Mouse (Mus musculus) kidney, embryonic 16.5 days (tissue): ENCODE results near the gene Glmp. TPM values are rescaled to one million over a fixed set of nuclear protein-coding genes. Genes with fewer than 3 reads are reported as not detected.
"Not testable (repeated sequence)": the region's sequence is repeated elsewhere in the genome, so short reads cannot be mapped to it uniquely, and the experiment has no call there.

Experiments
- ATAC-seq: fragments of 200-750 bp; cut with Nextera tagmentation; 2 replicates; pipeline ENCODE4 v1.8.0; 2017; ENCODE audit warnings: moderate TSS enrichment; ENCODE audit not compliant: low FRiP score, low TSS enrichment
- H3K27ac ChIP-seq: fragments of 300-500 bp; sonication (generic); 2 replicates; pipeline ENCODE4 v1.5.1; 2014; ENCODE audit warnings: low read length
- H3K27me3 ChIP-seq: fragments of 300-500 bp; sonication (generic); 2 replicates; pipeline ENCODE4 v1.6.1; 2014; ENCODE audit warnings: low read length, control low read depth, mixed read lengths; ENCODE audit not compliant: insufficient read depth
- H3K36me3 ChIP-seq: fragments of 300-500 bp; sonication (generic); 2 replicates; pipeline ENCODE4 v1.6.1; 2014; ENCODE audit warnings: low read length, control low read depth, mixed read lengths; ENCODE audit not compliant: insufficient read depth
- H3K4me1 ChIP-seq: fragments of 300-500 bp; sonication (generic); 2 replicates; pipeline ENCODE4 v1.6.1; 2014; ENCODE audit warnings: low read length, control low read depth, mixed read lengths; ENCODE audit not compliant: insufficient read depth
- H3K4me2 ChIP-seq: fragments of 300-500 bp; sonication (generic); replicated peaks from 2 replicates; pipeline ENCODE4 v1.6.1; 2014; ENCODE audit warnings: low read depth, low read length
- H3K4me3 ChIP-seq: fragments of 300-500 bp; sonication (generic); 2 replicates; pipeline ENCODE4 v1.5.1; 2014; ENCODE audit warnings: mild to moderate bottlenecking, low read length
- H3K9ac ChIP-seq: fragments of 300-500 bp; sonication (generic); replicated peaks from 2 replicates; pipeline ENCODE4 v1.6.1; 2014; ENCODE audit warnings: low read length
- H3K9me3 ChIP-seq: fragments of 300-500 bp; sonication (generic); 2 replicates; pipeline ENCODE4 v1.6.1; 2016; ENCODE audit warnings: low read length, control low read depth
- WGBS: fragments of 180-500 bp; shearing (Covaris S2); extraction: QIAGEN DNeasy Blood & Tissue Kit; methylation state at CpG from one replicate; pipeline ENCODE4 v1.1.7; 2014; 5-methylcytosine and 5-hydroxymethylcytosine counted together
- polyA plus RNA-seq: library from polyadenylated mRNA; unstranded; fragments of >200 nt; fragmentation: Nextera tagmentation; extraction: Ambion mirVana; gene quantifications from 2 replicates; pipeline ENCODE4 v1.2.1, GENCODE M21; 2015

Glmp gene
- polyA plus RNA-seq, 1 experiment from 2014 or later, result 278 TPM

DNA sequence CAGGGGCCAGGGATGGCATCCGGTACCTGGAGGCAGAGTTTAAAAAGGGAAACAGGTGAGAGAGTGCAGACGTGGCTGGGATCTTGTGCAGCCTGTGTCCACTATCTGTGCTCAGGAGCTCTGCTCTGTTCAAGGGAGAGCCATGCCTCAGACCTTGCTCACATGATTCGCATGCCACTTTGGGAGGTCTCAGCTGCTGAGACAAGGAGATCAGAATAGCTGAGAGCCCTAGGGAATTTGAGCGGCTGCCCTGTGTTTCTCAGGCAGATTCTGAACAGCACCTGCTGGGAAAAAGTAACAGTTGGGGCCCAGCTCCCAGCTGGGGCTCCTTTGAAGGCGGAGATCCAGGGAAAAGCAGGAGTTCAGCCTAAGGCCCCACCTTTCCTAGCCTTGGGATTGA, 34.8 kb downstream of the Glmp start:
- H3K4me3 ChIP-seq, result no peak overlapping the region

DNA sequence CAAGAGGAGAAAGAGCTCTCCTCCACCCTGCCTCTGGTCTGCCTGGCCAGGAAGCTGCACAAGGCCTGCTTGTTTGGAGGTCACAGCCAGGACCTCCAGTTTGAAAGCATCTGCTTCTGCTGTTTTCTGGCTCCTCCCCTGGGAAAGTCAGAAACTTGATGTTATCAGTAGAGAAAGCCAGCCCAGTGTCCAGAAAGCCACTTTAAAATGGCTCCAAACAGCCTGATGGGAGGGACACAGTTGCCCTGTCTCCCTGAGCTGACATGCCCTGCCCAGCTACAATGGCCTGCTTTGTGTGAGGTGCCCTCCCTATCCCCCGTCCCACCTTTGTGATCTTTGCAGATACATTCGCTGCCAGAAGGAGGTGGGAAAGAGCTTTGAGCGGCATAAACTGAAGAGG, 35.2 kb downstream of the Glmp start:
- Histone ChIP-seq H3K27me3 (no peaks in the 10 kb centered on the region), H3K9me3 (no peaks in the 10 kb centered on the region), H3K36me3 (peaks cover 70% of the 10 kb centered on the region), H3K4me2 (no peak overlapping the region), H3K27ac (no peak overlapping the region), H3K4me1 (peaks cover 10% of the 10 kb centered on the region; the same call in 1 of the 2 replicates), H3K9ac (no peak overlapping the region), H3K4me3 (no peak overlapping the region)
- 78% methylated on average over 3 of the region's 3 CpGs for WGBS
- no peak for ATAC-seq

More for the DNA sequence above, 34.8 kb downstream of the Glmp start:
- Histone ChIP-seq H3K9me3 (no peaks in the 10 kb centered on the region), H3K4me2 (no peak overlapping the region), H3K27me3 (no peaks in the 10 kb centered on the region), H3K36me3 (peaks cover 74% of the 10 kb centered on the region), H3K4me1 (peaks cover 6% of the 10 kb centered on the region; the same call in 1 of the 2 replicates), H3K9ac (no peak overlapping the region), H3K27ac (no peak overlapping the region)
- 83% methylated on average over 5 of the region's 5 CpGs for WGBS
- ATAC-seq, result no peak

DNA sequence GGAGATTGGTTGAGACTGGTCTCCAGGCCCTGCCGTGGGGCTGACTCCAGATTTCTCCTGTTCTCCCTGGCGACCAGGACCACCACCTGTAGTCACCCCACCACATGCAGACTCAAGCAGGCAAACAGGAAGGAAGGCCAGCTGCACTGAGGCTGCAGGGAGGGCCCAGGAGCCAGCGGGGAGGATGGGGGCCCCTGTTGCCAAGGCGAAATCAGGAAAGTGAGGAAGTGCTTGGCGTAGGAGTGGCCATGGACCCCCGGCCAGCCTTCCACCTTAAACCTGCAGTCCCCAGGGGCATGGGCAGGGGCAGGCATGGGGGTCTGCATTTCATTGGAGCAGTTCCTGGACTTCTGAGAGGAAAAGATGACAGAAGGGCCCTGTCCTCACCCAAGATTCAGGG, 36.3 kb downstream of the Glmp start:
- no peak overlapping the region for H3K9ac ChIP-seq
- peaks cover 5% of the 10 kb centered on the region; the same call in 1 of the 2 replicates for H3K27me3 ChIP-seq
- no peak overlapping the region for H3K27ac ChIP-seq
- 62% methylated on average over 6 of the region's 6 CpGs for WGBS
- H3K36me3 ChIP-seq, result peaks cover 59% of the 10 kb centered on the region
- no peak overlapping the region for H3K4me2 ChIP-seq
- peaks cover 10% of the 10 kb centered on the region; the same call in 1 of the 2 replicates for H3K4me1 ChIP-seq
- no peaks in the 10 kb centered on the region for H3K9me3 ChIP-seq
- H3K4me3 ChIP-seq, result no peak overlapping the region
- no peak for ATAC-seq

DNA sequence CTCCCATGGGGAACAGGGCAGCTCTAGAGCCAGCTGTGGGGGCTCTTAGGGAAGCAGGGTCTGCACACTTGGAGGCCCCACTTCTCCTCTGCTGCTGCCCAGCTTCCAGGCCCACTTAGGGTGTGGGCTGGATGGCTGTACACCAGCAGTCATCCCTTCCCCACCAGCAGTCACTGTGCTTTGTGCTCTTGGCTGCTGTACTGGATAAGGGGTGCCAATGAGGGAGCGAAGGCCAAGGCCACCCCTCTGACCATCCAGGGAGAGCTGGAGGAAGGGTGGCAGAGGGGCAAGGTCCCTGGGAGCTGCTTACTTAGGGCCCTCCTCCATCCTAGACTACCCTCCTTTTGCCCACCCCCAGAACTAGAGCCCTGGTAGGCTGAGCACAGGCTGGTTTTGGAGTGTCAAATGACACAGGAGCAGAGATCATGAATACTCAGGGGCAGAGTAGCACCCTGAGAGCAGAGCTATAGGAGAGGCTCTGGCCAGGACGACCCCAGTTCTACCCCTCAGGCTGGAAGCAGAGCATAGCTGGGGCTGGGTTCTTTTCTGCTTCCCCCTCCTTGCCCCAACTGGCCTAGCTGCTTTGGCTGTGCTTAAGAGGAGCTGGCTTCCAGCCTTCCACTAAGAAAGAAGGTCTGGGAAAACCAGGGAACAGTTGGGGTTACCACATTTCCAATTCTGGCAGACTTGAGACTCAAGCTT, 36.9 kb downstream of the Glmp start:
- WGBS, result 79% methylated on average over 2 of the region's 2 CpGs
- peaks cover 52% of the 10 kb centered on the region for H3K36me3 ChIP-seq
- H3K4me3 ChIP-seq, result no peak overlapping the region
- H3K9me3 ChIP-seq, result no peaks in the 10 kb centered on the region
- peaks cover 7% of the 10 kb centered on the region; the same call in 1 of the 2 replicates for H3K27me3 ChIP-seq
- no peak overlapping the region for H3K9ac ChIP-seq
- no peak overlapping the region for H3K27ac ChIP-seq
- no peak overlapping the region for H3K4me2 ChIP-seq
- H3K4me1 ChIP-seq, result peaks cover 10% of the 10 kb centered on the region; the same call in 1 of the 2 replicates
- ATAC-seq, result no peak

DNA sequence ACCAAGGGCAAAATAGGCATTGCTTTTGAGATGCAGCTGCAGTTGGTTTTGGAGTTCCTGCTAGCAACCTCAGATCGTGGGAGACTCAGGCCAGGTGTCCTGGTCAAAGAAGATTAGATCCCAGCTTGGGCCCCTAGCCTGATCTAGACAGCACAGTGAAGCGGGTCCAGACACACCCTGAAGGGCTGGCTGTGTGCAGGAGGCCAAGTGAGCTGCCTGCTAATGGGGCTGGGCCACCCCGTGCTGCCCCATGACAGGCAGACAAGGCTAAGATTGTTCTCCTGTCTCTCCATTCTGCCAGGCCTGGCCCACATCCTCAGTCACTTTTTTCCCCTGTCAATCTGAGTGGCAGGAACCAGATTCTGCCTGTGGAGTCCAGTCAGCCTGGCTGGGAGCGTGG, 38.9 kb downstream of the Glmp start:
- H3K9ac ChIP-seq, result no peak overlapping the region
- peak; percentile 17; the same call in 1 of the 2 replicates for ATAC-seq
- H3K4me1 ChIP-seq, result peaks cover 10% of the 10 kb centered on the region; the same call in 1 of the 2 replicates
- H3K27ac ChIP-seq, result peak overlapping the region; percentile 22; the same call in 1 of the 2 replicates
- 68% methylated on average over 4 of the region's 4 CpGs for WGBS
- no peak overlapping the region for H3K4me3 ChIP-seq
- no peak overlapping the region for H3K4me2 ChIP-seq
- H3K27me3 ChIP-seq, result peaks cover 7% of the 10 kb centered on the region; the same call in 1 of the 2 replicates
- H3K36me3 ChIP-seq, result peaks cover 35% of the 10 kb centered on the region
- no peaks in the 10 kb centered on the region for H3K9me3 ChIP-seq

DNA sequence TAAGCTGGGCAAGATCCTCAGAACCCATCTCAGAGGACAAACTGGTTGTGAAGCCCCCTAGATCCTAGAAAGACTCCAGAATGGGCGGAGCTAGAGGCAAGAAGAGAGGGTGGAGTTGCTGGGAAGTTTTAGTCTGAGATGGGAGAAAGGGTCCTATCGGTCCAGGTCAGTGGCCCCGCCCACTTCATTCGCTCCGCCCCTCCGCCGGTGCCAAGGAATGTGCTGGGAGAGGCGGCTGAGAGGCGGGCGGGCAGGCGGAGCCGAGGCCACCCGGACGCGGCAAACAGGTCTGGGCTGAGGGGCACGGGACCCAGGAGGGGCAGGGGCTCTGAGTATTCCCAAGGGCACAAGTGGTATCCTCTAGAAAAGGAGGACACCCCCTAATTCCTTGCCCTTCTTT, 39.5 kb downstream of the Glmp start, which contains the start of gene Paqr6:
TSS of gene Paqr6 (plus strand) at position 248 of the 400 bp plus-strand sequence.
- Histone ChIP-seq H3K27me3 (peaks cover 7% of the 10 kb centered on the region; the same call in 1 of the 2 replicates), H3K9me3 (no peaks in the 10 kb centered on the region), H3K4me1 (peaks cover 10% of the 10 kb centered on the region; the same call in 1 of the 2 replicates), H3K4me2 (peak within 1 kb of the TSS; percentile 42), H3K4me3 (peak within 1 kb of the TSS; percentile 30), H3K27ac (peak within 1 kb of the TSS; percentile 22; the same call in 1 of the 2 replicates), H3K36me3 (peaks cover 28% of the 10 kb centered on the region), H3K9ac (peak within 1 kb of the TSS; percentile 23; the same call in 1 of the 2 replicates)
- ATAC-seq, result peak; percentile 47
- 2% methylated on average over 16 of the region's 16 CpGs for WGBS

DNA sequence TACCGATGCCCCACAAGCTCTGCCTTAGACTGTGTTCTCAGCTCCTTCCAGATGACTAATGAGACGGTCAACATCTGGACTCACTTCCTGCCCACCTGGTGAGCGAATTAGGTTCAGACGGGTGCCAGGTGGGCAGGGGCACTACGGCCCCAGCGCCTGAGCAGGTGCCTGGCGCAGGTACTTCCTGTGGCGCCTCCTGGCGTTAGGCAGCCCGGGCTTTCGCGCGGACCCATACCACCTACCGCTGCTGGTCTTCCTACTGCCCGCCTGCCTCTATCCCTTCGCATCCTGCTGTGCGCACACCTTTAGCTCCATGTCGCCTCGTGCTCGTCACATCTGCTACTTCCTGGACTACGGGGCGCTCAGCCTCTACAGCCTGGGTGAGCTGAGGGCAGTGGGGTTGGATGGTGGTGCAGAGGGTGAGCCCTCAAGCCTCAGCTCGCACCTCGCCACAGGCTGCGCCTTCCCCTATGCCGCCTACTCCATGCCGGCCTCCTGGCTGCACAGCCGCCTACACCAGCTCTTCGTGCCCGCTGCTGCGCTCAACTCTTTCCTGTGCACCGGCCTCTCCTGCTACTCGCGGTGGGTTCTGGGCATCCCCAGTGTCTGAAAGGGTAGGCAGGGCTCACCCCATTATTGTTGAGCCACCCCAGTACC, 41.0 kb downstream of the Glmp start:
- H3K9me3 ChIP-seq, result peaks cover 9% of the 10 kb centered on the region
- H3K4me2 ChIP-seq, result no peak overlapping the region
- H3K27me3 ChIP-seq, result peaks cover 7% of the 10 kb centered on the region; the same call in 1 of the 2 replicates
- ATAC-seq, result no peak
- WGBS, result 42% methylated on average over 34 of the region's 34 CpGs
- no peak overlapping the region for H3K9ac ChIP-seq
- peaks cover 10% of the 10 kb centered on the region; the same call in 1 of the 2 replicates for H3K4me1 ChIP-seq
- H3K27ac ChIP-seq, result no peak overlapping the region
- H3K4me3 ChIP-seq, result no peak overlapping the region
- peaks cover 14% of the 10 kb centered on the region for H3K36me3 ChIP-seq

DNA sequence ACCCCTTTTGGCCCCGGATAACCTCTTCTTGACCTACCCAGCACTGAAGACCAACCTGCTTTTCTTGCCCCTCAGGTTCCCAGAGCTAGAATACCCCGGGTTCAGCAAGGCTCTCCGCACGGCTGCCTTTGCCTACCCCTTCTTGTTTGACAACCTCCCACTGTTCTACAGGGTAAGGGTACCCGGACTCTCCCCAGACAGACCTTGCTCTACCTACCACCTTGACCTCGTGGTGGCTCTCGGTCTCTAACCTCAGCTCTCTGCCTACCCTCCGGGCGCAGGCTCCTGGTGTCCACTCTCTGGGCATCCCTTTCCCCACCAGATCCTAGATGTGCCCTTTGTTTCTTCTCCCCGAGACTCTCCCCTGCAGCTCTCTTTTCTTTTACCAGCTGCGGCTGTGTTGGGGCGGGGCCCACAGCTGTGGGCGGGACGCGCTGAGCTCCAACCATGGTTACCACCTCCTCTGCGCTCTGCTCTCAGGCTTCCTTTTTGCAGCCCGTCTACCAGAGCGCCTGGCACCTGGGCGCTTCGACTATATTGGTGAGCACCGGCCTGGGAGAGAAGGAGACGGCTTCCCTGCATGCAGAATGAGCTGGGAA, 42.1 kb downstream of the Glmp start:
- H3K27me3 ChIP-seq, H3K27ac ChIP-seq, H3K36me3 ChIP-seq, H3K9ac ChIP-seq, H3K9me3 ChIP-seq: not testable (repeated sequence)
- WGBS, result 3% methylated on average over 16 of the region's 22 CpGs
- peak; percentile 81 for ATAC-seq
- peaks cover 10% of the 10 kb centered on the region; the same call in 1 of the 2 replicates for H3K4me1 ChIP-seq
- H3K4me3 ChIP-seq, result 0 out of 2 replicates have a peak overlapping the region, but pooled peaks have one; percentile 21
- H3K4me2 ChIP-seq, result peak overlapping the region; percentile 44

DNA sequence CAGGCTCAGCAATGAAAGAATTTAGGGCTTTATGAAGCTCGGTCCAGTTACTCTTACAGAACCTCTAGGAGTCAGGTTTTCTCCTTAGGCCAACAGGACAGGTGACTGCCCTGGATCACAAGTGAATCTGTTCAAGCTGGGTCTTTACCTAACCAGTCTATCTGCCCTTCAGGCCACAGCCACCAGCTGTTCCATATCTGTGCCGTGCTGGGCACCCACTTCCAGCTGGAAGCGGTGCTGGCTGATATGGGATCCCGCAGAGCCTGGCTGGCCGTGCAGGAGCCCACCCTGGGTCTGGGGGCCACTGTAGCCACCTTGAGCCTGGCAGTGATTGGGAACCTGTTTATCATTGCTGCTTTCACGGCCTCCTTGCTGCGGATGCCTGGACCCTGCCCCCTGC, 42.7 kb downstream of the Glmp start:
- H3K9me3 ChIP-seq, H3K4me2 ChIP-seq, H3K9ac ChIP-seq, H3K4me3 ChIP-seq, ATAC-seq, H3K27ac ChIP-seq, H3K36me3 ChIP-seq, H3K27me3 ChIP-seq: not testable (repeated sequence)
- 45% methylated on average over 3 of the region's 7 CpGs for WGBS
- H3K4me1 ChIP-seq, result peaks cover 10% of the 10 kb centered on the region; the same call in 1 of the 2 replicates
